Mouse (Mus musculus) ES-E14 (cell line): ENCODE measurements around the gene Ptn.

ENCODE experiments used
- MAFK ChIP-seq: IDR thresholded peaks from 2 replicates; pipeline ENCODE4 v1.6.1; 2014; ENCODE audit warnings: mild to moderate bottlenecking, low read depth, low read length, inconsistent platforms; ENCODE audit not compliant: insufficient read depth
- ZC3H11A ChIP-seq: IDR thresholded peaks from 2 replicates; pipeline ENCODE4 v1.6.1; 2012; ENCODE audit warnings: low read depth, mild to moderate bottlenecking, inconsistent platforms, low read length, borderline replicate concordance
- ZNF384 ChIP-seq: IDR thresholded peaks from 2 replicates; pipeline ENCODE4 v1.6.1; 2012; ENCODE audit warnings: low read depth, low read length, inconsistent platforms

GRCm38 (mm10) chr6:36789261-36789660, 20.8 kb downstream of the Ptn start:
- TF ChIP-seq ZNF384, result no peak
- TF ChIP-seq MAFK, result no peak
- TF ChIP-seq ZC3H11A, result no peak
